Mouse (Mus musculus) cerebellum, adult 2 months (tissue): ENCODE measurements around the gene Dgkz.

Experiments used
- CTCF ChIP-seq: fragments of 200-500 bp; IDR thresholded peaks from 2 replicates; pipeline ENCODE4 v1.5.1; 2011; ENCODE audit warnings: low read depth, mild to moderate bottlenecking, control low read depth, low read length, moderate library complexity, borderline replicate concordance; ENCODE audit not compliant: insufficient read depth
- POLR2A ChIP-seq: fragments of 200-500 bp; IDR thresholded peaks from 2 replicates; pipeline ENCODE4 v1.6.1; 2011; ENCODE audit warnings: low read length, control low read depth, borderline replicate concordance; ENCODE audit not compliant: insufficient read depth

DNA sequence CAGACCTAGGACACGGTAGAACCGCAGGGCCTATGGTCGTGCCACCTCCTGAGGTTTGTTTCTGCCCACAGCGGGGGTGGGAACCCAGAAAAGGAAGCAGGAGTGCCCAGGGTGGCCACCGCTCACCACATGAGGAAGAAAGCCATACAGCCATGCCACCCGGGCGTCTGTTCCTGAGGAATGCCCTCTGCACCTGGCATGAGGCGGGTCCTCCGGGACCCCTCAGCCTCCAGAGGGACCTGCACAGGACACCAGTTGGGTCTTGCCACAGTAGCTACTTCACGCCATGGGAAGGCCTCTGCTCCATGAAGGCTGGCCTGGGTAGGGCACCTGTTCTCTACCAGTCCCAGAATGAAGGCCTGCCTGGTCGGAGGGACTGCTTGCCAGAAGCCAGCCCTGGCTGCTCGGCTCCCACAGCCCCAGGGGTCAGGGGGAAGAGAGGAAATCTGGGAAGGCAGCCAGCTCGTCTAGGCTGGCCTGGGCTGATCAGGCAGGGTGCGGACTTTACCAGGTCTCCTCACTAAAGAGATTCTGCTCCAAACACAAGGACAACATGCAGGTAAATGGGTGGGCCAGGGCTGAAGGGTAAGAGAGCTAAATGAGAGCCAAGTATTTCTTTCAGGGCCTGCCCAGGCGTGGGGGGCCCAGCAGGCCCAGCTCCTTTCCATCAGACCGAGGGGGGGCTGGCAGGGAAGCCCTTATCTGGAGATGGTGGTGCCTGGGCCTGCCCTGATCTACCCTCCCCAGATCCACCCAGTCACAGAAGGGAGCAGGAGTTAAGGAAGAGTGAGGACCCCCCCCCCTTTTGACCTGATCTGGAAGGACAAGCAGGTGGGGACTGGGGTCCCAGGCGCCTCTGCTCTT, 26.0 kb downstream of the Dgkz start:
- TF ChIP-seq POLR2A (no peak), CTCF (no peak)
